Mouse (Mus musculus): ENCODE measurements around the gene Noct.

DNA sequence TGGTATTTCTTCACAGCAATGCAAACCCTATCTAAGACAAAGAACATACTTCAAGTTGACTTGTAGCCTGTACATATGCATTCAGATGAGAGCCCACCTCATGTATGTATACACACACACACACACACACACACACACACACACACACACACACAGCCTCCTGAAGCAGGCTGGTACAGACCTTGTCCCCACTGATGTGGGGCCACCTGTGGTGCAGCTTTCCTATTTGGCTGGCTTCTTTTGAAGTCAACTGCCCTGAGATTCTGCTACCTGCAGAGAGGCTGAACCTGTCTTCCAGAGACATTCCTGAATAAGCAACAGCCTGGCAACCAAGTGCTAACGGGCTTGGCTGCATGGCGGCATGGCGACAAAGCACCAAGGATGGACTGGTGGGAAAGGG, 13.8 kb upstream of the Noct start:
- TF ChIP-seq ZNF384 (IDR thresholded peaks at IDR 0.05; ENCODE audit: low read depth, low read length) (no peak), CHD2 (IDR thresholded peaks at IDR 0.05; ENCODE audit: low read depth, low read length) (no peak)
